28 mouse cellular contexts compared by ENCODE assay signal in the genomic region with DNA sequence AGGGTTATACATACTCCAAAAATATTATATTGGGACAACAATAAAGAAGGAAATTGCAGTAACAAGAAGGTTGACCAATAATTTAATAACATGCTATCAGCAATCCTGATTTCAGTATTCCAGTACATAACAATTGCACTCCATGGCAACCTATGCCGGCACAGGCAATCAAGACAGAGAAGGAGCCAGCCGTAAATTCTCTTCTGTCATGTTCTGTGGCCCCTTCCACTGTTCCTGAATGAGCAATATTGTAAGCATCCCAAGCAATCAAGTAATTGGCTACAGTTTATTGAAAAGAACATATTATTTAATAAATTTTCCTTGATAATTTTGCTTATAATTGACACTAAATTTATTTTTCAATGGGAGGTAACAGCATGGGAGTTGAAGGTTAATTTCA.
"Had no signal": no experiment of that assay in that cellular context is flagged by ENCODE, and none has a peak within 500 bp of the region (broad histone marks: within the 10 kb centered on the region; RNA-seq: fewer than 3 reads in every experiment).

No protein-coding gene starts in this region.

- H3K4me3 ChIP-seq: embryonic facial prominence, embryonic 10.5 days; embryonic facial prominence, embryonic 12.5 days; embryonic facial prominence, embryonic 13.5 days; embryonic facial prominence, embryonic 15.5 days; erythroblast, embryonic 14.5 days; forebrain, embryonic 10.5 days; forebrain, embryonic 12.5 days; forebrain, embryonic 13.5 days; forebrain, embryonic 15.5 days; gastrocnemius, adult 2 months had no signal

- DNase-seq: cerebellum, adult 2 months; cerebellum, adult 8-10 months; cerebellum, adult 9-10 months; cerebellum, adult 9-11 months; cerebellum, postnatal 10 days; cerebellum, postnatal 14 days; cerebellum, postnatal 25 days; cerebellum, postnatal 36 days; embryo, embryonic 11 days; forebrain, postnatal 0 days; gastrocnemius, adult 2 months; gastrocnemius, postnatal 10 days; gastrocnemius, postnatal 14 days; gastrocnemius, postnatal 25 days; gastrocnemius, postnatal 36 days; heart, adult 11 months; heart, adult 18-20 months had no signal

- H3K9me3 ChIP-seq: embryonic facial prominence, embryonic 10.5 days; embryonic facial prominence, embryonic 12.5 days; embryonic facial prominence, embryonic 13.5 days; embryonic facial prominence, embryonic 15.5 days; forebrain, embryonic 10.5 days; forebrain, embryonic 12.5 days; forebrain, embryonic 13.5 days; forebrain, embryonic 15.5 days had no signal

- H3K9ac ChIP-seq: embryonic facial prominence, embryonic 12.5 days; embryonic facial prominence, embryonic 13.5 days; embryonic facial prominence, embryonic 15.5 days; forebrain, embryonic 12.5 days; forebrain, embryonic 13.5 days; forebrain, embryonic 15.5 days; forebrain, postnatal 0 days had no signal

- H3K4me1 ChIP-seq: embryonic facial prominence, embryonic 10.5 days; embryonic facial prominence, embryonic 12.5 days; embryonic facial prominence, embryonic 13.5 days; embryonic facial prominence, embryonic 15.5 days; forebrain, embryonic 10.5 days; forebrain, embryonic 12.5 days; forebrain, embryonic 13.5 days; forebrain, embryonic 15.5 days had no signal

- H3K36me3 ChIP-seq: embryonic facial prominence, embryonic 10.5 days; embryonic facial prominence, embryonic 12.5 days; embryonic facial prominence, embryonic 13.5 days; embryonic facial prominence, embryonic 15.5 days; forebrain, embryonic 10.5 days; forebrain, embryonic 12.5 days; forebrain, embryonic 15.5 days had no signal

- ATAC-seq: forebrain, embryonic 13.5 days; forebrain, embryonic 14.5 days; forebrain, embryonic 15.5 days; forebrain, embryonic 16.5 days; forebrain, postnatal 0 days had no signal

- H3K27me3 ChIP-seq: embryonic facial prominence, embryonic 12.5 days; embryonic facial prominence, embryonic 13.5 days; embryonic facial prominence, embryonic 15.5 days; forebrain, embryonic 12.5 days; forebrain, embryonic 13.5 days; forebrain, embryonic 15.5 days had no signal

- H3K4me2 ChIP-seq: embryonic facial prominence, embryonic 12.5 days; embryonic facial prominence, embryonic 13.5 days; embryonic facial prominence, embryonic 15.5 days; forebrain, embryonic 12.5 days; forebrain, embryonic 13.5 days; forebrain, embryonic 15.5 days had no signal

- H3K27ac ChIP-seq: embryonic facial prominence, embryonic 10.5 days; embryonic facial prominence, embryonic 12.5 days; embryonic facial prominence, embryonic 13.5 days; embryonic facial prominence, embryonic 15.5 days; forebrain, embryonic 10.5 days; forebrain, embryonic 12.5 days; forebrain, embryonic 13.5 days; forebrain, embryonic 15.5 days; gastrocnemius, adult 2 months had no signal
